Mouse (Mus musculus) gastrocnemius, adult 8-10 months (tissue): ENCODE data around the gene 4931428L18Rik. TPM values are rescaled to one million over a fixed set of nuclear protein-coding genes. Genes with fewer than 3 reads are reported as not detected.
A peak's percentile ranks its signal among the peaks of the same experiment; 100 is the strongest.
"Not testable (repeated sequence)": the region's sequence is repeated elsewhere in the genome, so short reads cannot be mapped to it uniquely, and the experiment has no call there.

Experiments
- DNase-seq, 2 experiments: peaks; one replicate each; pipeline ENCODE4 v3.0.0; 2022; ENCODE audit warnings: low spot score in 2 of 2
- total RNA-seq, 4 experiments: library from RNA; stranded (reverse); gene quantifications; 2 replicates each; pipeline ENCODE4 v1.2.4; 2022

The 4931428L18Rik gene
- total RNA-seq, 4 experiments from 2014 or later: not detected

DNA sequence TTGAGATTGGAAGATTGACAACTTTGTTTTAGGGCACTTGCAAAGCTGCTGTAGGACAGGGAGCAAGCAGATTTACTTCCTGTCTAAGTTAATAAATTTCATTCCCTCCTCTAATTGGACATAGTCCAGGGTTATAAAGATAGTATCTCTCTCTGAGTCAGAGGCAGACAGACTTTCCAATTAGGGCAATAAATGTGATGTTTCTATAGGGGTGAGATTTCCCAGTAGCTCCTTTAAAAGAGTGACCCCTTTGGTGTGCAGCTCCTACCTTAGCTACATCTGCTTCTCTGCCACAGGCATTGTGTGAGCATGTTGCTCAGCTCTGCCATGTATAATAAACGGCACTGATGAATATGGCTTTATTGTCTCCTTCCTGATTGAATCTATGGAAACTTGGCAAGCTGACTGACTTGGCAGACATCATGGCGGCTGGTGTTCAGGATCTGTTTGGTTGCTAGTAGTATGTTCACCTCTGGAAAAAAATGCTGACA, 163.6 kb downstream of the 4931428L18Rik start:
- no peak for DNase-seq

DNA sequence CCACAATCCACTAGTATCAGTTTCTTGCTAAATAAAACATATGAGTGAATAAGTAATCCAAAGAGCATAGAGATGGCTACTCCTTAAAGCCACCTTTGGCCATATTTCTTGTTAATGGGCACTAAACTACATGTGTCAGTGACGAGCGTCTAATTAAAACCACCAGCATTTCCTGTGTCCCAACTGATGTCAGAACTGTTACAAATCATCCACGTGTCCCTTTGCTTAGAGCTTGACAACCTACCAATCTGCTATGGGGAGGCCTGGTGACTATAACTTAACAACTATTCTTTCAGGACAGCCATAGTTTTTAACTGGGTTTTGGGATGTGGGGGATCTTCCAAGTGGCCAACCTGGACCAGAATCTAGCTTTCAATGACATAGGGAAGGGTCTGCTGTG, 164.3 kb downstream of the 4931428L18Rik start:
- no peak for DNase-seq

- DNase-seq: no peak
Observed at GRCm38 (mm10) chr1:31051370-31051921, 171.0 kb downstream of the 4931428L18Rik start.

DNA sequence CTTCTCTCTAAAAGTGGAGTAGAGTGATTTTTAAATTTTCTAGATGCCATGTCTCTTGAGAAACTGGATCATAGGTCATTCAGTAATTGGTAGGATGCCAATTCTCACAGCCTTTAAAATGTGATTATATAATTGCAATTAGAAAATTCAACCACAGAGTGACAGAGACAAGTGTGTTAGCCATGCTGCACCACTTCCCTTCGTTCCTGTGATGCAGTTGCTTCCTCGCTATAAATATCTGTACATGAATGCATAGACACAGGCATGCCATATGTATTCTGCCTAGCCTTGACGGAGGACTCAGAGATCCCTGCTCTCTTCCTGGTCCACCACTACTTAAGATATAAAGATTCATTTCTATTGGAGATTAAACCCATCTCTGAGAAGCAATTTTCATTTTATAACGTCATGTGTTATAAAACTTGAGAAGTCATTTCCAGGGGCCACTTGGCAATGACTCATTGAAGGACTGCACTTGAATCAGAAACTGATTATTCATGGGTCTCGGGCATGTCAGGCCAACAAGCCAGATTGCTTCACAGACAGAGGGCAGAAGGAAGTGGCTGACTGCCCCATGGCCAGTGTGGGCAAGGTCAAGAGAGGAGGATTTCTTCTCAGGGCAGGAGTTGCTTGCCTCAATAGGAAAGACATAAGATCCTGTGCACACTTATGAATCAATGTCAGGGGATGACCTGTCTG, 172.4 kb downstream of the 4931428L18Rik start:
- DNase-seq: no peak

DNA sequence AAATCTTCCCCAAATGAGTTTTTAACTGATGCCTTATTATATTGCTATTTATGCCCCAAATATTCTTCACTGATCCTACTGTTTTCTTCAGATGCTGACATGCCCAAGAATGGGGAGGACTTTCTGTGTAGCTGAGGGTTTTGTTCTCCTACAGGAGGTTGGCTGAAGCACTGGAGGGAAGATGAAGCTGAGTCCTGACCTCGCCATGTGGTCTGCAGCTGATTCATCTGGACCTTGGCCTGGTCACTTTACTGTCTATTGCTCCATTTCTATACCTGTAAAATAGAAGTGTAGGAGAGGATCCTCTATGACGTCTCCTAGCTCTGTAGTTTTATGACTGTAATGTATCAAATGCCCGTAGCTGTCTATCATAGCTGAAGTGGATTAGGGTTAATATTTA, 179.3 kb downstream of the 4931428L18Rik start:
- DNase-seq: no peak

- no peak for DNase-seq
Observed at GRCm38 (mm10) chr1:31042793-31043192, 179.7 kb downstream of the 4931428L18Rik start.

DNA sequence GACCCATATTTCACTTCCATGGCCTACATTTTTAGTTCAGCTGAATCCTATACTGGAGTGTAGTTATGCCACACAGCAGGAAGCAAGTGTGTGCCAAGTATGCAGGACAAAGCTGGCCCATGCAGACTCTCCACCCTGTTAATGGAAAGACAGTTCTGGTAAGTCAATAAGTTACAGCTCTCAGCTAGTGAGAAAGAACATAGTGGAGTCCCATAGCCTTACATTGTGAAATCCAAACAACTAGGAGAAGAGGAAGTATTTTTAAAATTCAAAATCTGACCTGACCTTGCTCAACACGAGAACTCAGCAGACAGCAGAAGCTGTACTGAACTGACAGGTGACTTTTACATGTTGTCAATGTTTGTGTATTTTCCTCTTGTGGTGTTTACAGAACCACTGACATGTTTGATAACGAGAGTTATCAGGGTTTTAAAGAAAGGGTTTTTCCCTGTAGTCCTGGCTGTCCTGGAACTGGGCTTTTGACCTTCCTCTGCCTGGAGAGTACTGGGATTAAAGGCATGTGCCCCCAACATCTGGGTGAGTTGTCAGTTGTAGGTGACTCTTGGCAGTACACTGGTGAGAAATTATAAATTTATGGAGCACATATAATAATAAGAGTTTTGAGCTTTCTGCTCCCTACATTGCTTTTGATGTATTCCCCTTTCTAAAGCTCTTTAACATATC, 188.5 kb downstream of the 4931428L18Rik start:
- no peak for DNase-seq

DNA sequence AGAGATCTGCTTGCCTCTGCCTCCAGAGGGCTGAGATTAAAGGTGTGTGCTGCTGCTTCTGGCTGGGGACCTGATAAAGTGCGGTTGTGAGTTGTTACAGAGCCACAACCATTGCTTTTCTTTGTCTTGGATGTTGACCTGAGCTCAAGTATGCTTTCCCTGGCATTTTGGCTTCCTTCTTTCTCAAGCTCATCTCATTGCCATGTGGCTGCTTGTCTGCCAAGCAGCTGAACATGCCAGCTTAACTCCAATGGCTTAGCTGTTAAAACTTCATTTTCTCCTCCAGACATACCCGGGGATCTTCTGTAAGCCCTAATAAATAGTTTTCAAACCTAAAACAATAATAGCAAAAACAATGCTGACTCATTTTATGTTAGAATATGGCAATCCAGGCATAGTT, 190.1 kb downstream of the 4931428L18Rik start:
- DNase-seq: no peak

GRCm38 (mm10) chr1:31023173-31023572, 199.3 kb downstream of the 4931428L18Rik start:
- no peak for DNase-seq

DNA sequence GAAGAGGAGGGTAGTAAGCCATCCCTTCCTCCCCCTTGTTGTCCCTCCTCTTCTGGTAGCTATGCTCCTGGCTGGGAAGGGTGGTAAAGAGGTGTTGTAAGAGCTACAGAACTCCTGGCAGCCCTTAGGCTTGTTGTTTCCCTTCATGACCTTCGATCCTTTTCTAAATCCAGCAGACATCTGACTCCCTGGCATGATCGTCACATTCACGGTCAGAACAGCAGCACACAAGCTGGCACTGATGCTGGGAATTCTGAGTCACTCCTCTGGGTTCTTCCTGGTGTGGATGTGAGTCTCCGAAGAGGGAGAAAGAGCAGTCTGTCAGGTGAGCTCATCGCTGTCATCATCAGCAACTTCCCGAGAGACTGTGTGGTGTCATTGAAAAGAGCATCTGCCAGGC, 203.2 kb downstream of the 4931428L18Rik start:
- peak; percentile 57 to 76 for DNase-seq

DNA sequence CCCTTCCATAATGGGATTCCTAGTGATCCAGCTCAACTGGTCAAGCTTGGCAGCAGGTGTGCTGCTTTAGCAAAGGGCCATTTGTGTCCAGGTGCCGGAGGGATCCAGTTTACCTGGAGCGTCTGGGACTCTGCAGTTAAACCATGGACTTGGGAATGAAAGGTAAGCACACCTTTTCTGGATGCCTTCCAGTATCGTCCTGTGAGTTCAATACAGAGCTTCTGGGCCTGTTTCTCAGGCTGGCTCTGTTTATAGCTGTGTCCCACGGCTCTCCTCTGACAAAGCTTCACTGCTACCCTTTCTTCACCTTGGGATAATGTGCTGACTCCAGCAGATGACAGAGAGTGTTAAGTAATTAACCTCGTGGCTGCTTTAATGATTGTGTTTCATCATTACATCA, 205.1 kb downstream of the 4931428L18Rik start:
- no peak for DNase-seq

- no peak for DNase-seq
Observed at GRCm38 (mm10) chr1:31016068-31016467, 206.4 kb downstream of the 4931428L18Rik start.

- DNase-seq: no peak
Observed at GRCm38 (mm10) chr1:31015261-31015660, 207.2 kb downstream of the 4931428L18Rik start.

- DNase-seq: not testable (repeated sequence)
Observed at GRCm38 (mm10) chr1:30977868-30978267, 244.6 kb downstream of the 4931428L18Rik start, which contains the start of gene AC153137.1. Gene AC153137.1 (minus strand): TSS chr1:30977968.

- not testable (repeated sequence) for DNase-seq
Observed at GRCm38 (mm10) chr1:30977239-30977638, 245.2 kb downstream of the 4931428L18Rik start.

DNA sequence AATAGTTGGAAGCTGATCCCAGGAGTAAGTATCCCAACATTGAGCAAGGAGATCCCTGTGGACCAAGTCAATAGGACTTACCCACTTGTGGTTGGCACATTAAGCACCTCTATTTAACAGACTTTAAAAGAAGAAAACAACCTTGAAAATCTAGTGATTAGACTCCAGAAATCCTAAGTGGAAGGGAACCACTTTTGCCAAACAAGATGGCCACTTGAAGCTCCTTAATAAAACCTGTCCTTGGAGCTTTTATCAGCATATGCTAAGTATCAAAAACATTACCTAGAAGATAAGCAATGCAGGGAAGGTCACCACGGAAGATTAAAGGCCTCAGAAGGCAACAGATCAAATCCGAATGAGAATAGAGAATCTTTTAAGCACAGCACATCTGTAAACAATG, 270.7 kb downstream of the 4931428L18Rik start:
- no peak for DNase-seq

DNA sequence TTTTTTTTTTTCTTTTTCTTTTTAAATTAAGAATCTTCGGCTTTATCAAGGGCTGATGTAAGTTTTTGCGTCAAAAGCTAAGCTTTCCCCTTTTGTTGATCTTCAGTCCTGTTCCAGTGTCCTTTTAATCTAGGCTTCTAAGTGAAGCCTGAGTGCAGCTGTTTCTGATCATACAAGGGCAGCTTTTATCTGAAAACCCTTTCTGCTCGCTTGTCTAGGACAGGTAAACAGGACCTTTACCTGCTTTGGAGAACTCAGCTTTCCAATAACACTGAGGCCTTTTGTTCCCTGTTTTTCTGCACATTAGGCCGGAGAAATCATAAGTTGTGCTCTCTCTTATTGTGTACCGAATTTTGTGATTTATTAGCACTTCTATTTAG, 272.0 kb downstream of the 4931428L18Rik start:
- no peak for DNase-seq

DNA sequence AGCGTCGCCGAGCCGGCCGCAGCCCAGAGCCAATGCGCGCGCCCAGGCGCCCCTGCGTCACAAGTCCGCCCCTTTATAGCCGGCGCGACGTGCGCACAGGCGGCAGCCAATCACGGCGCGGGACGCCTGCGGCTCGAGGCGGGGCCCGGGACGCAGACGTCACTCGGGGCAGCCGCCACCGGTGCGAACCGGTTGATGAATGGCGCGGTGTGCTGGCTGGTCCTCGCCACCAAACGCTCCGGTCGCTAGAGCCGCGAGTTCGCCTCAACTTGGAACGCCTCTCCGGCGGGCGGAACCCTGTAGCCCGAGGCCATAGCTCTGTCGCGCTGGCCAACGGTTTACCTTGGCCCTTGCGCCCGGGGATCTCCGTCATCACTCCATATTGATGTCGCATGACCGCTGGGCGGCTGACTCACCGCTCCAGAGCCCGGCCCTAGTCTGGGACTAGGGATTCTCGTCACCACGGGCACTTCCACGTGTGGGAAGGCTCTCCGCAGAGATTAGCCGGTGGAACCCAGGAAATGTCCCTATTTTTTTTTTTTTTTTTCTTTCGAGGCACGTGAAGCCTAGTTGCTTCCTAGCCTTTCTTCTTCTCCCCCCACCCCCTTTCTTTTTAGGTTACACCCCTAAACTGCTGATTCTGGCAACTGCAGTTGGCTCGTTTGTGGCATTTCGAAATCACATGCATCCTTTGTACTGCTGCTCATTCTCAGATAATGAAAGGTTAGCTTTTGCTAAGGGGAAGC, 272.6 kb downstream of the 4931428L18Rik start:
- peak; percentile 95 to 97 for DNase-seq

DNA sequence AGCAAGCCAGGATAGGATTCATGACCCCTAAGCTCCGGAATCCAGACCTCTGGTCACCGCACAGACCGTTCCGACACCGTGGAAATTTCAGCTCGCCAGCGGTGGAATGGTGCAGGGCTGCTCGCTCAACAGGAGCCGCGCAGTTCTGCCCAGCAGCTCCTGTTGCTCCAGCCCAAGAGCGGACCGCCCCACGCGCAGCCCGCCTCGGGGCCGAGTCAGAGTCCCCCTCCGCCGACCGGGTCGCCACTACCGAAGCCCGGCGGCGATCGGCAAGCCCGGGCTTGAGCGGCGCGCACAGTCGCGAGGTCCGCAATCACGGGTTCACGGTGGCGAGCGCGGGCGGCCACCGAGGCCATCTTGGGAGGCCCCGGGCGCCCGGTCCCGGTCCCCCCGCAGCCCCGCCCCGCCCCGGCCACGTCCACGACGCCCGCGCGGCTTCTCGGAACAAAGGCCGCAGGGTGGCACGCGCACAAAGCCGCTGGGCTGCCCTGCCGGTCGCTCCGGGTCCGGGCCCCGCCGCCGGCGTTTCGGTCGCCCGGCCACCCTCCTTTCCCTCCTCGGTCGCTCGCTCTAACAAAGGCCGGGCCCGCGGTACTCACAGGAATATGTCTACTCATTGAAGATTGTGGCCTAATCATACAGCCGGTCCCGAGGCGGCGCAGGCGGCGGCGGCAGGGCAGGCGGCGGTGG, 273.4 kb downstream of the 4931428L18Rik start:
- DNase-seq: peak; percentile 16 to 25

DNA sequence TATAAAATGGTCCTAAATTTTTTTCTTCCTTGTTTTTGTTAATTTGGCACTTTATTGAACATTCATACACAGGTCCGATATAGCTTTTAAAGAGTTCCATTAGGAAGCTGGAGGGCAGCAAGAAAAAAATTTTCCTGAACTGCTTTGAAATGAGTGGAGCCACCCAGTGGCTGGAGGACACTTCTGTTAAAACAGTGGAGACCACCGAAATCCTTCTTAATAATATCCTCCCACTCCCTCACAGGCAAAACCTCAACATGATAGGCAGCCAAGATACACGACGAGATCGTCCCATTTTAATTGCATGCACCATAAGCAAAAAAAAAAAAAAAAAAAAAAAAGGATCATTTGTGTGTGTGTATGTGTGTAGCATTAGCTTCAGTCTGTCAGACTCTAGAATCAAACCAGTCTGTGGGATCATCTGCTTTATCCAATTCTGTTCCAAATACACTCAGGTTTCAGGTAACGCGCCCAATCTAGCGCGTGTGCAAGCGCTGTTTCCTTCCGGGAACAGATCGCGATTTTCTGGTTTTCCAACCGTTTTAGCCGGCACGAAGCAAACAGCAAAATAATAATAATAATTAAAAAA, 274.0 kb downstream of the 4931428L18Rik start:
- peak in 1 of 2 experiments; percentile 4 for DNase-seq
